Mouse (Mus musculus): Measurements from ENCODE around the gene Ankdd1b.
A peak's percentile ranks its signal among the peaks of the same experiment; 100 is the strongest.

Ankdd1b gene

GRCm38 (mm10) chr13:96407040-96407439 is 64.0 kb downstream of the Ankdd1b start:
- DNase-seq (ENCODE audit: low spot score): no peak

DNA sequence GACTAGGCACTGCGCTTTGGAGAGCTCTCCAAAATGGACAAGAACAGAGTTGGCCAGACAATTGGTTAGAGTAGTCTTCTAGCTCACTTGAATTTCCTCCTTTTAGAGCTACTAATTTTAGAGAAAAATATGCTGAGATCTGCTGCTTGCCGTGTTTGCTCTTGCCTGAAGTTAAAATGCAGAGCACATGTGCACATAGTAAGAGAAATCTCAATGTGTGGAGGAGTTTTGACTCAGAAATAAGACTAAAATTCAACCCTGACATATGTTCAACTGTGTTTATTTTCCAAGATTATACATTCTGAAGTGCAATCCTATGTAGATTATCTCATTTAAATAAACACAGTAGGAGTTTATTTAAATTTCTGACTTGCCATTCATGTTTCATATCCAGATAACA is 65.5 kb downstream of the Ankdd1b start:
- no peak for DNase-seq (ENCODE audit: low spot score)

GRCm38 (mm10) chr13:96401251-96401650 is 69.7 kb downstream of the Ankdd1b start:
- DNase-seq (ENCODE audit: low spot score): no peak

- DNase-seq (ENCODE audit: low spot score): no peak
Measured at GRCm38 (mm10) chr13:96389301-96389700, 81.7 kb downstream of the Ankdd1b start.

DNA sequence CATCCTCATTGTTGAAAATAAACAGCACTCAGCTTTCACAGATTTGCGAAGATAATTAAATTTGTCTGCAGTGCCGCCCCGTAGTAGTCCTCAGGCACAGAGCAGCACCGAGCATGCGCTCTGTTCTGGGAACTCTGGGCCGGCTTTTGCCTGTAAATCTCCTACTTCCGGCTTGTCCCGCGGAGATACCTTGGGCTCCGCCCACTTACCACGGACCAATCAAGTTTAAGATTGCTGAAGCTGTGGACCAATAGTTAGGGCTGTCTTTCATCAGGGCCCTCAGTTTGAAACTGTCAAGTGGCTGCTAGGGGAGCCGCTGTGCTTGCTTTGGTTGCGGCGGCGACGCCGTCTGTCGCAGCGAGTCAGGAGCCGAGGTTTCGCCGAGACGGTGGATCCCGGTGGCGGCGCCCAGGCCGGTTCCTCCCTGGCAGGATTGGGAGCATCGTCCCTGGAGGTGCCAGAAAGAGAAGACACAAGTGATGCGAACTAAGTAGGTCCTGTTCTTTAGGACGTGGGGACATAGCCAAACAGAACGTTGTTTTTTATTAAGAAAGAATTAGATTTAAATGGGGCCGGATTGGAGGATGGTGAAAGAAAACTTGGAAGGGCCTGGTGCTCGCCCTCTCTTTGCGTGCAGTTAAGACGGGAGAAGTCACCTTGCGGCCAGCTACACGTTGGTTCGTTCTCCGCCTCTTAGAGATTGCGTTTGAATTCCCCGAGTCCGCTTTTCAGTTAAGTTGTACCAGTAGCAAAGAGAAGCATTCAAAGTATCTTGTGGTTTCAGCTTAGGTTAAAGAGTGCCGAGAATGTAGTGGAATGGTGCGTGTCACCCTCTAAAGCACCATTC is 82.7 kb downstream of the Ankdd1b start, which contains the start of gene Poc5:
Gene Poc5, plus strand, starts transcription at position 253 of the 847 bp plus-strand sequence.
- DNase-seq (ENCODE audit: low spot score): peak; percentile 100

DNA sequence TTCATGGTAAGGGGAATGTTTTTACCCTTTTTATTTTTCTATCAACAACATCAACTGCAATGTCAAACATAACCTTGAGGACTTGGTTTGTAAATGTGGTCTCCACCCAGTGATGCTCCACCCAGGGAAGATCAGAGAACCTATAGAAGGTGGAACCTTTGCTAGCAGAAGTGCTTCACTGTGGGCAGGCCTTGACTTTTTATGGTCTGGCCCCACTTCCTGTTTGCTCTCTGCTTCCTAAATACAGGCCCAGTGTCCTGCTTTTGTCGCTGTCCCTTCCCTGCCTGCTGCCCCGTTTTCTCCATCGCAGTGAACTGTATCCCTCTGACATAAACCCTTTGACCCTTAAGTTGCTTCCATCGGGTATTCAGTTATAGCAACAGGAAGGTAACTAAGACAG is 93.1 kb downstream of the Ankdd1b start:
- DNase-seq (ENCODE audit: low spot score): no peak

- no peak for DNase-seq (ENCODE audit: low spot score)
Measured at GRCm38 (mm10) chr13:96376871-96377270, 94.1 kb downstream of the Ankdd1b start.

DNA sequence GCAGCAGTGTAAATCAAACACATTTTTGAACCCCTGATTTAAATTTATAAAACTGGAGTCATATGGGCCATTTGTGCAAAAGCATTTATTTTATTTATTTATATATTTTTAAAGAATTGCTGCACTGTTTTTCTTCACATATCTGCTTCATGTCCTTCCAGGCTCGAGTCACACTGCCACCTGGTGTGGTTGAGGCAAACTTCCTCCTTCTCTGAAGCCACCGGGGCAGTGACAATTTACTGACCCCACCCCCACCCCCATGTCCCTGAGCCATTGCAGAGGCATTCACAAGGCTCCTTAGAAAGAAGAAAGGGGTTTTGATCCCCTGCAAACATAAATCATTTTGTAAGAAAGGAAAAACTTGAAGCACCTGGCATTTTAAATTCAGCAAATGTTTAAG is 95.5 kb downstream of the Ankdd1b start:
- no peak for DNase-seq (ENCODE audit: low spot score)

All from layer of hippocampus, adult 9-10 months (tissue).